Mouse (Mus musculus) bone marrow macrophage, adult 2 months (primary cell): ENCODE data around the gene Pitpna. TPM values are rescaled to one million over a fixed set of nuclear protein-coding genes. Genes with fewer than 3 reads are reported as not detected.
A peak's percentile ranks its signal among the peaks of the same experiment; 100 is the strongest.

Source experiments
- H3K27ac ChIP-seq: 2 replicates; pipeline ENCODE4 v1.5.1; 2012; ENCODE audit warnings: low read depth, low read length; ENCODE audit not compliant: insufficient read depth
- H3K4me1 ChIP-seq: 2 replicates; pipeline ENCODE4 v1.6.1; 2012; ENCODE audit warnings: low read length; ENCODE audit not compliant: control insufficient read depth, insufficient read depth
- H3K4me3 ChIP-seq: 2 replicates; pipeline ENCODE4 v1.5.1; 2012; ENCODE audit warnings: mild to moderate bottlenecking, low read length, moderate library complexity; ENCODE audit not compliant: insufficient read depth
- CTCF ChIP-seq: IDR thresholded peaks from 2 replicates; pipeline ENCODE4 v1.5.1; 2012; ENCODE audit warnings: low read depth, mild to moderate bottlenecking, low read length, moderate library complexity
- POLR2A ChIP-seq: IDR thresholded peaks from 2 replicates; pipeline ENCODE4 v1.6.1; 2012; ENCODE audit warnings: mild to moderate bottlenecking, low read depth, low read length, borderline replicate concordance
- polyA plus RNA-seq: library from polyadenylated mRNA; stranded (reverse); fragments of >200 nt; gene quantifications from 2 replicates; pipeline ENCODE4 v1.2.4, GENCODE M21; 2012; ENCODE audit not compliant: missing spikeins, insufficient read depth, insufficient read length

Pitpna gene
- polyA plus RNA-seq, 1 experiment = 512 TPM

- H3K4me1 ChIP-seq = no peaks in the 10 kb centered on the region
- H3K27ac ChIP-seq = no peak overlapping the region
- TF ChIP-seq POLR2A (no peak), CTCF (no peak)
- no peak overlapping the region for H3K4me3 ChIP-seq
Observed at GRCm38 (mm10) chr11:75610021-75610420, 22.1 kb downstream of the Pitpna start.

DNA sequence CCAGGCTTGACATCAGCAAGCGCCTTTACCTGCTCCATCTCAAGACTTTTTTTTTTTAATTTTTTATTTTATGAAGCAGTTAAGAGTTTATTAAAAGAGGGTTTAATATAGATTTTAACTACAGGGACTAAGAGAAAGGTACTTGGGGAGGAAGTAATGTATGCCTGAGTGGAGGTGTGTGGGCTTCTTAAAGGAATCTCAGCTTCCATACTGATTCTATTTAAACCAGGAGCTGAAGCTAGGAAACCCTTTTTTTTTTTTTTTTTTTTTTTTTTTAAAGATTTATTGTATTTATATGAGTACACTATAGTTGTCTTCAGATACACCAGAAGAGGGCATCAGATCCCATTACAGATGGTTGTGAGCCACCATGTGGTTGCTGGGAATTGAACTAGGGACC, 26.9 kb downstream of the Pitpna start:
- Histone ChIP-seq H3K4me3 (no peak overlapping the region), H3K4me1 (no peaks in the 10 kb centered on the region), H3K27ac (no peak overlapping the region)
- TF ChIP-seq CTCF (no peak), POLR2A (no peak)

DNA sequence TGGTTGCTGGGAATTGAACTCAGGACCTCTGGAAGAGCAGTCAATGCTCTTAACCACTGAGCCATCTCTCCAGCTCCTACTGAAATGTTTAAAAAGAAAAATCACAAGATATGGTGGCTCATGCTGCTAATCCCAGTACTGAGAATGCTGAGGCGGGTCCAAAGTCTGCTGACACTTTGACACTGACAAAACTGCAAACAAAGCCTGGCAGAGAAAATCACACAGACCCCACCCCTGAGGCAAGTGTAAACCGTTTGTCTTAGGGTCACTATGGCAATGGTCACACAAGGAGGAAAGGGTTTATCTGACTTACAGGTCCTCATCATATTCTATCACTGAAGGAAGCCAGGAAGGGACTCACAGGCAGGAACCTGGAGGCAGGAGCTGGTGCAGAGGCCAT, 27.7 kb downstream of the Pitpna start:
- H3K4me1 ChIP-seq = no peaks in the 10 kb centered on the region
- TF ChIP-seq CTCF (no peak), POLR2A (no peak)
- H3K27ac ChIP-seq = no peak overlapping the region
- no peak overlapping the region for H3K4me3 ChIP-seq

DNA sequence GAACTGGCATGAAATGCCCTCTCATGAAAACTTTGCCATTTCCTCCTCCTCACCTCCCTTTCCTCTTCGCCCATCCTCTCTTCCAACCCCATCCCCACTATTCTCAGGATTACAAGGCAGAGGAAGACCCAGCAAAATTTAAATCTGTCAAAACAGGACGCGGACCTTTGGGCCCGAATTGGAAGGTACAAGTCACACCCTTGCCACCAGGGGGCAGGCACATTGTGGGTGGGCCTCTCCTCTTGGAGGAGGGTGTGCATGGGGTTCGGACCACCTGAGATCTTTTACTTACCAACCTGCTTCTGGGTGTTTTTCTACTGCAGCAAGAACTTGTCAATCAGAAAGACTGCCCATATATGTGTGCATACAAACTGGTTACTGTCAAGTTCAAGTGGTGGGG, 31.2 kb downstream of the Pitpna start:
- Histone ChIP-seq H3K27ac (no peak overlapping the region), H3K4me1 (peaks cover 22% of the 10 kb centered on the region), H3K4me3 (no peak overlapping the region)
- TF ChIP-seq POLR2A = no peak
- peak; percentile 59 for TF ChIP-seq CTCF

- no peak overlapping the region for H3K4me3 ChIP-seq
- H3K27ac ChIP-seq = no peak overlapping the region
- no peak for TF ChIP-seq CTCF
- TF ChIP-seq POLR2A = no peak
Observed at GRCm38 (mm10) chr11:75620136-75620780, 32.4 kb downstream of the Pitpna start.

DNA sequence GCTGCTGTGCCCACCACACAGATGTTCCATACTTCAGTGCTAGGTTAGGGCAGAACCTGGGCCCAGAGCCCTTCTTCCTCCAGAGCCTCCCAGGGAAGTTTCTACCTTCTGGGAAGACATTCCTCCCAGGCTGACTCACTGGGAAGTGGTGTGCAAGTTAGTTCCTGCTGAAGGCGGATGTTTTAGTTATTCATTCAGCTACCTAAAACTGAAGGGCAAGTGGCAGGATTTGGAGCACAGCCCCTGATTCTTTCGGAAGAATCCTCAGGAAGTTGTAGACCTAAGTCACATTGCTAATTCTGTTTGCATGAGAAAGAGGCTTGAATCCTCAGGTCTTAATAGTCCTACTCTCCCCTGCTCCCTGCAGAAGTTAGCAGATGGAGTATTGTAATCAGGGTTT, 33.5 kb downstream of the Pitpna start:
- H3K4me3 ChIP-seq = no peak overlapping the region
- TF ChIP-seq CTCF = no peak
- TF ChIP-seq POLR2A = no peak
- H3K27ac ChIP-seq = peak overlapping the region; percentile 43
- H3K4me1 ChIP-seq = peaks cover 37% of the 10 kb centered on the region

More at GRCm38 (mm10) chr11:75620136-75620780, 32.4 kb downstream of the Pitpna start:
- peaks cover 30% of the 10 kb centered on the region for H3K4me1 ChIP-seq

DNA sequence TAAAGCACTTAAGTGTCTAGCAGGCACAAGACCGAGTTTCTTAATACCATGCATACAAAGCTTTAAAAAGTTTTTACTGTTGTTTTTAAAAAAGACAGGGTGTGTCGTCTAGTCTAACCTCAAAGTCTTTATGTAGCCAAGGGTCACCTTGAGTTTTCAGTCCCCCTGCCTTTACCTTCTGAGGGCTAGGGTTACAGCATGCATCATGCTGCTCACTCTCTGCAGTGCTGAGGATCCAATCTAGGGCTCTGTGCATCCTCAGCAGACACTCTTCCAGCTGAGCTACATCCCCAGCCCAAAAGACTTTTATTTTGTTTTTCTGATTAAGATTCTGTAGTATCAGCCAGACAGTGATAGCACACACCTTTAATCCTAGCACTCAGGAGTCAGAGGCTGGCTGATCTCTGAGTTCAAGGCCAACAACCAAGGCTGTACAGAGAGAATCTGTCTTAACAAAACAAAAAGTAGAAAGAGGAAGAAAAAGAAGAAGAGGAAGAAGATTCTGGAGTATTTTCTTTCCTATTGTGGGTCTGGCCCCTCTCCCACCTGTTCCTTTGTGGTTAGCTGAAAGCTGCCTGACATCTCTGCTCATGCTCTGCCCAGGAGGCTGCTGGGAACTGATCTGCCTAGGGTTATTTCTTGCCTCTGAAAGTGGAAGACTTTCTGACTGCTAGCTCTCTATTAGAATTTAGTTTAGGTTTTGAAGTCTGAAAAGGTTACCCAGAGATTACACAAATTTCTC, 34.9 kb downstream of the Pitpna start:
- Histone ChIP-seq H3K4me3 (no peak overlapping the region), H3K4me1 (peaks cover 37% of the 10 kb centered on the region), H3K27ac (peak overlapping the region; percentile 83)
- TF ChIP-seq CTCF = no peak
- TF ChIP-seq POLR2A = no peak

GRCm38 (mm10) chr11:75624102-75624554, 36.2 kb downstream of the Pitpna start:
- Histone ChIP-seq H3K27ac (peak overlapping the region; percentile 83), H3K4me1 (peaks cover 37% of the 10 kb centered on the region), H3K4me3 (no peak overlapping the region)
- TF ChIP-seq CTCF (no peak), POLR2A (no peak)

DNA sequence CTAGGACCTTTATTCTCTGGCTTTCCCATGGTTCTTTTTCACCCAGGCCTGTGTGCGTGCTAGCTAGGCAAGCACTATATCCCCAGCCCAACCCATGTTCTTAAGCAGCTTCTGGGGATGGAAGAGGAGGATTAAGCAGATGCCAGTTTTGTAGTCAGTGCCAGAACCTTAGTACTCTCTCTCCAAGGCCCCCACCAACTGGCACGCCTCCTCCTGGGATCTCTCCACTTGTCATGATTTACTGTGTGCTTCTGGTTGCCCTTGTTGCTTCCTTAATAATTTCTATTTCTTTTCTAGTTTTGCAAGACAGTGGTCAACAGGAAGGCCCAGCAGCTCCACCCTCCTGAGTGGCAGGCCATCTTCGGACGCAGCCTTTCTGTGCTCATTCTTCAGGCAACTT, 37.9 kb downstream of the Pitpna start:
- TF ChIP-seq POLR2A (no peak), CTCF (no peak)
- no peak overlapping the region for H3K4me3 ChIP-seq
- peak overlapping the region; percentile 76 for H3K27ac ChIP-seq
- peaks cover 43% of the 10 kb centered on the region for H3K4me1 ChIP-seq

DNA sequence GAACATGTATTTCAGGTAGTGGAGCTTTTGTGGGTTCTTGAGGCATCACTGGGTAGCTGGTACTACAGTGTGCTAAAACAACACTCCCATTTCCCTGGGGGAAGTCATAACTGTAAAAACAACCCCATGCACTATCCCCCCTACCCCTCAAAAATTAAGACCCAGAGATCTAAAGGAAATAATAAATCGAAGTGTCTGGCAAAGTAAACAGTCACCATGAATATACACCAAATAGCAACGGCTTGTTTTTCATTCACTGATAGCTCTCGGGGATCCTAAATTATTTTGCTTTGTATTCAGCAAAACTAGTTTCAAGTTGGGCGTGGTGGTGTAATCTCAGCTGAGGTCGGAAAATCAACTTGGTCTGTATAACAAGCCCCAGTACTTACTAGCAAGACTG, 42.2 kb downstream of the Pitpna start:
- Histone ChIP-seq H3K4me1 (peaks cover 20% of the 10 kb centered on the region), H3K4me3 (peak overlapping the region; percentile 60), H3K27ac (peak overlapping the region; percentile 59)
- TF ChIP-seq CTCF (no peak), POLR2A (no peak)
